Mouse (Mus musculus) cerebellum, adult 18-20 months (tissue): ENCODE measurements around the gene Lin28a.
"Not testable (repeated sequence)": the region's sequence is repeated elsewhere in the genome, so short reads cannot be mapped to it uniquely, and the experiment has no call there.

Experiments used
- DNase-seq, 2 experiments: peaks; one replicate each; pipeline ENCODE4 v3.0.0; 2021

The Lin28a gene

DNA sequence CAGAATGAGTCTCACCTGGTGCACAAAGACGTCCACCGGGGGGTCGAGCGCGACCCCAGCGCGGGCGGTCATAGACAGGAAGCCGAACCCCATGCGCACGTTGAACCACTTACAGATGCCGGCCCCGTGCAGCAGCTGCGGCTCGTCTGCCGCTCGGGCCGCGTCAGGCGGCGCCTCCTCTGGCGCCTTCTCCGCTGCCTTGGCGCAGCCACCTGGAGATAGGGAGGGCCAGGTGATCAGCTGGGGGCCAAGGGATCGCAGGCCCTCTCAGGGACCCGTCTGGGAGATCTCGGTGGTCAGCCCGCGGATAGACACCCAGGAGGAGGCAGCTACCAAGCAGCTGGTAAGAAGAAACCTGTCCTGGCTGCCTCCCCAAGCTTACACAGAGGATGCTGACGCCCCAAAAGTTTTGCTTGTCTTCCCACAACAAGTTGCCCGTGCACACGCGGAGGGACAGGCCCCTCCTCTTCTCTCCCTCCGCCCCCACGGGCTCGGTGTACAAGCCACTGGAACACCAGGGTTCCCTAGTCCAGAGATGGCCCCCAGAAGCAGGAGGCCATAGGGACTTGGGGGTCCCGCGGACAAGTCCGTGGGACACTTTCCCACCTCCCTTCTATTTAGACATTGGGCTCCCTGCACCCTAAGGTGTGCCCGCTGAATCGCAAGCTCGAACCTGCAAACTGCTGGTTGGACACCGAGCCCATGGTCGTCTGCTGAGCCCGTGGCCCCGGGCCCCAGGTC is 433 bp downstream of the Lin28a start:
- DNase-seq = no peak

DNA sequence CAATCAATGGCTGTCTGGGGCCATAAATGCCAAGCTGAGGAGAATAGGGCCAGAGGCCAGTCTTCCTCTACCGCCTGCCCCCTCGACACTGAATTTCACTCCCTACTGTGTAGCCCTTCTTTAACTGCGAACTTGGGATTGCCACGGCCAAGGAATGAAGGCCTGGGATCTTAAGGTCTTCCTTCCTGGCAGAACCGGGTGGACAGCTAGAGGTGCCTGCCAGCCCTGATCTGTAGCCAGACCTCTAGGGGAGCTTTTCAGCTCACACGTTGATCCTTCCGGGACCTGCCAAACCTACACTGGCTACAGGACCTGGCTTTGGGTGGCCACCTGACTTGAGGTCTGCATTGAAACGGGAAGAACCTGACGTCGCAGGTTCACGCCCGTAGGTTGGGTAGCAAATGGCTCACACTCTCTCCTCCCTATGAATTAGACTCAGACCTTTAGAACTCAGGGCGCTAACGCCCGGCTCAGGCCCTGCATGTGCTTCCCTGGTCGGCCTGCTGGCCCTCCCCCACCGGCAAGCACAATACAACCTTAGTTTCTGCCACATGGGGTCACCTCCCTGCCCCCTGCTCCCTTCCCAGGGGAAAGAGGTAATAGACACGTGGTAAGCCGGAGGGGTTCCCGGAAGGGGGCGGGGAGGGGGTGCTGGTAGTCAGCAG is 1.3 kb downstream of the Lin28a start:
- DNase-seq = no peak

DNA sequence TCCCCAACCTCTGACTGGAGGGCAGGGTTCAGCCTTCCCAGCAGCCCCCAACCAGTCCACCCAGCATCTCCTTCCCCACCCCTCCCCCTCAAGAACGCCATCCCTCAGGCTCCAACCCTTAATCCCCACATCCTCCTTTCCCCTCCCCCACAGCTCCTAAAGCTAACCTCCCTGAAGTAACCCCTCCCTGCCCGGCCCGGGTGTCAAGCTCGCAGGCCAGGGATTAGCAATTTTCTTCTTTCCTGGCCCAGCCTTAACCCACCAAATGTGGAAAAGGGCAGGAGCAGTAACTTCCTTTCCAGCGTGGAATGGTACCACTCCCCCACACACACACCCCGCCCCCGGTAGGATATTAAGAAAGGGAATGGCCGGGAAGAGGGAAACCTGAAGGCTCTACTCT is 1.9 kb downstream of the Lin28a start:
- no peak for DNase-seq

DNA sequence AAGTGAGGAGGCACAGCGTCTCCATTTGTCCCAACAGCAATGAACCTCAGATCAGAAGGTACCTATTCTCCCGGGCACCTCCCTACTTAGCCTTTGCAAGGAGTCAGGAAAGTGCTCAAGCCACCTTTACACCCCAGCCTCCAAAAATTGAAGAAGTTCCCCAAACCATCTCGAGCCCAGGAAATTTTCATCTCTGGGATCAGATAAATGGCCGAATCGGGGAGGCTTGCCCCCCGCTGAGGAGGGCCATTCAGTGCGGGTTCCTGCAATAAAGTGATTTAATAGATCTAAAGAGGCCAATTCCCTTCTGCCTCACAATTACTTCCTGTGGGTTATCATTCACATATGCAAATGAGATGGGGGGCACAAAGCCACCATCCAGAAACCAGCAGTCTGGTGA is 2.4 kb downstream of the Lin28a start:
- DNase-seq = no peak

DNA sequence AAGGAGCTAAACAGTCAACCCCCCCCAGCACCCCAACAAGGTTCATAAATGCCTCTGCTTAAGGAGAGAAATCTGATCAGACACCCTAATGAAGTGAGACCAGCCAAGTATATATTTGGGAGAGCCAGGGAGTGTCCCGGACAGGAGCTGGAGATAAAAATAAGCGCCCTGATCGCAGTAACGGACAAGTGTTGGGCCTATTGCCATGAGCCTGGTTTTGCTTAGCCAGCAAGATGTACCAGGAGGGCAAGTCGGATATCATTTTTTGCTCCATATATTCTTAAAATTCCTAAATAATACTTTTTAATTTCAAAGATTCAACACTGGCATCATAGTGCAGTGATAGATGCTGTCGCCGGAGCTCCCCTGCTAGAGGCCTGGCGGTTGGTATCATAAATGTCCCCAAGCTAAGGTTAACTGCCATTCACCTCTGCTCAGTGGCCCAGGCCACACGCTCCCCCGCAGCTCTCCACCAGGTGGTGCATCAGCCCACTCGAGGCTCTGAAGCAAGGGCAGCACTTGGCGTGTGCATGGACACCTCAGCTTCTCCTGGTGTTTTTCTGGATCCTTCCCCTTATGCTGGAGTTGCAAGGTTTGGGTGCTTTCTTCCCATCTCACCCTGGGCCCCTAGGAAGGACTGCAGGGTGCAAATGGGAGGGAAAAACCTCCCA is 5.6 kb downstream of the Lin28a start:
- DNase-seq = no peak

DNA sequence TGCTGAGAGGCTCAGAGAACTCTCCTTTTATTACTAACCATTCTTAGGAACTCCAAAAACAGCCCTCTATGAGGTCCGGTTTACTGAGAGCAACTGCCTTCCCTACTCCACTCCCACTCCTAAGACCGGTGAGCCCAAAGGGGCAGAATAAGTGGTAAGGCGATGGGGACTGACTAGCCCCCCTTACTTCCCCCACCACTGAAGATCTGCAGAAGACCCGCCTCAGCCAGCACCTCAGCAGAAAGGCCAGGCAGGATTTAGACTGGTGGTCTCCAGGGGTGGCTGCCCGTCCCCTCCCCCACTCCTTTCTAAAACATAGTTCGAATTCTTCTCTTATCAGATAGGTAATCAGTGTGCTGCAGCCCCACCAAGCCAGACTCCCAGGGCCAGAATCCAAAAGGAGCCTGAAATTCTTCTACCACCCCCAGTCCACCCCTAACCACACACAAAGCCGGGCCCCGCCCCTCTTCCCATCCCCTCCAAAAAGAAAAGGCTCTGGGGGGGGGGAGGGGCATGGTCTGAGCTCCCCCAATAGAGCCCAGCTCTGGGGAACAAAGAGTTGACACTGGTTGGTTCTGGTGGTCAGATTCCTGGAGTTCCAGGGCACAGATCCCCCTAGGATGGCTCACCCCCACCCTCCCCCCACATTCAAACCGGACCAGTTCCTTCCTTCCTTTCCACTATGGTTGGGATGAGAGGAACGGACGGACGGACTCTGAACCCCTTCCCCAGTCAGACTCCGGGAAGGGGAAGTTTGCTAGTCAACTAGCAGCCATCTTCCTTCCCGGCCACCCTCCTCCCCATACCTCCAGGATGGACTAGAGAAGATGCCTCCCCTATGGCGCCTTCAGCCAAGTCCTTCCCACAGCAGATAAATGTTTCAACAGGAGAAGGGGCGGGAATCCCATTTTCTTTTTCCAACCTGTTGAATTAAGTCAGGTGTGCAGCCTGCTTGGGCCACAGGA is 6.9 kb downstream of the Lin28a start:
- DNase-seq = no peak

DNA sequence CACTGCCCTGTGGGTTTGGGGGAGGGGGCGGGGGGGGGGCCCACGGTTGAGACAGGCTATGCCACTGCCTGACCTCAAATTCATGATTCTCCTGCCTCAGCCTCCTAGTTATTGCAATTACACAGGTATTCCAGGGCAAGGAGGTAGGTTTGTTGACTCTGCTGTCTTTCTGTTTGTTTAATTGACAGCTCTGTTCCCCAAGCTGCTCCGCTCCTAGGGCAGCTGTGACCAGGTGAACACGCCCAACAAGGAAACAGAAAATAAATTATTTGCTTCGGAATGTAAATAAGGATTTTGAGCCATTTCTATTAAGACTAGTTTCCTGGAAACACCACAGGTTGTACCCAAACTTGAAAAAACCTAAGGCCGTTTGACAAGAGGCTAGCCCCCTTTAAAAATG is 8.9 kb downstream of the Lin28a start:
- no peak for DNase-seq

DNA sequence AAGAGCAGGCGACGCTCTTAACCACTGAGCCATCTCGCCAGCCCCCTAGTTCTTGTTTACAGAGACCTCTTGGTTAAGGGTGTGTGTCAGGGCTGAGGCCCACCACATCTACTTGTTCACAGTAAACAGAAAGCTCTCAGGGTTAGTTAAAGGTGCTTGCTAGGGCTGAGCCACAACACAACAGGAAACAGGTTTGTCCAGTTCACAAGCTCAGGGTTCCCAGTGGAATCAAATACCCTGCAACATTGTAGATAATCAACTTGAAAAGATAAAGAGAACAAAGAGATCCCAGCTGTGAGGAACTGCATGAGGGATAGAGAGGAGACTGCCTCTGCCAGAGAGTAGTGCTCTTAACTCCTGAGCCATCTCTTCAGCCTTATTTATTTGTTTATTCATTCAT is 11.8 kb downstream of the Lin28a start:
- no peak for DNase-seq

DNA sequence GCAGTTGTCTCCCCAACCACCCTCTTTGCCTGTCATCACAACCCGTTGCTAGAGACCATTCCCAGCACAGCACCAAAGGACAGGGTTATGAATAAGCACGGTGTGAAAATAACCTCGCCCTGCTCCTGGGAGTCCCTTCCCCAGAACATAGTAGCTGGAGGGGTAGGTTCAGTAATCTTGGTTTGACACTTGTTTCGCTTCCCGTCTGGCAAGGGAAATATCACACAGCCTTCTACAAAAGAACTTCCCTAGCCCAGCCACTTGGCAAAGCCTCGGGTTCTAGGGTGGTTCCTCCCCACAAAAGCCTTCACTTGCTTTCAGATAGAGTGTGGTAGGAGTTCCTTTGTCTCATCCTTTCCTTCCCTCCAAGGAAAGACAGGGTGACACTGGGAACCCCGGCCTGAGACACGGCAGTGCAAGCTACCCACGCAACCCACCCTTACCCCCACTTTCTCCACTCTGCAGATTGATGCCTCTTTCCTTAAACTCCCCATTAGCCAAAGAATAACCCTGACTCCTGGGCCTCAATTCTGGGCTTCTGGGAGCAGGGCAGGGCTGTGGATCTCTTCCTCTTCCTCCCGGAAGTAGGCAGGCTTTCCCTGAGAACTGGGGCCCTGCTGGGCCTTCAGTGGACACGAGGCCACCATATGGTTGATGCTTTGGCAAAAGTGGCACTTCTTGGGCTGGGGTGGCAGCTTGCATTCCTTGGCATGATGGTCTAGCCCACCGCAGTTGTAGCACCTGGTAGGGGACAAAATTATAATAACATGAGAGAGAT is 12.9 kb downstream of the Lin28a start:
- DNase-seq = no peak

DNA sequence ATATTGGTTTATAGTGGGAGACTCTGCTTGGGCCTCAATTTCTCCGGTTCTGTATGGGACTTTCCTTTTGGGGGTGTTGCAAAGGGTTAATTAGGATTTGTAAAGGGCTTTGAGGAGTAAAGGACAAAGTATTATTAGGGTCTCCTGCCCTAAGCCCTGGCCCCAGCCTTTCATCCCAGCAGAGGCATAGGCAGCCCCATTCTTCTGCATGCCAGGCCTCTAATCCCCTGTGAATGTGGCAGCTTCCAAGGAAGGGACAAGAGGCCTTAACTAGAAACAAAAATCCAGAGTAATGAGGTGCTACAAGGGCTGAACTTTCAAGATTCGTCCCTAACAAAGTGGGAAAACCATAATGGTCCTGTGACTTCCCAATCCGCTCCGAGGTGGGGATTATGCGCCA is 15.7 kb downstream of the Lin28a start:
- DNase-seq = no peak

DNA sequence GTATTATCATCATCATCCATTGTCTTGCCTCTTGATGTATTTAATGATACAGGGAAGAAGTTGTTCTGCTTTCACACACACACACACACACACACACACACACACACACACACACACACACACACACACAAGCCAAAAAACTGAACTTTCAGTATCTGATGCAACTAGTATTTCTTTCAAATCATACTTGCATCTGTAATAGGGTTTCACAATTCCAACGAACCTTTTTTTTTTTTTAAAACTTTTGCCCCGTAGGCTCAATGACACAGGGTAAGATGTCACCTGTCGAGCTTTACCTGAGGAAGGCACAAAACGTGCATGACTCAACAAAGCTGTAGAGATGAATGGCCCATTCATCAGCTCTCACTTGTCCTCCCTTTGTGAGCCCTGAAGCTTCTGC is 16.4 kb downstream of the Lin28a start:
- no peak for DNase-seq

DNA sequence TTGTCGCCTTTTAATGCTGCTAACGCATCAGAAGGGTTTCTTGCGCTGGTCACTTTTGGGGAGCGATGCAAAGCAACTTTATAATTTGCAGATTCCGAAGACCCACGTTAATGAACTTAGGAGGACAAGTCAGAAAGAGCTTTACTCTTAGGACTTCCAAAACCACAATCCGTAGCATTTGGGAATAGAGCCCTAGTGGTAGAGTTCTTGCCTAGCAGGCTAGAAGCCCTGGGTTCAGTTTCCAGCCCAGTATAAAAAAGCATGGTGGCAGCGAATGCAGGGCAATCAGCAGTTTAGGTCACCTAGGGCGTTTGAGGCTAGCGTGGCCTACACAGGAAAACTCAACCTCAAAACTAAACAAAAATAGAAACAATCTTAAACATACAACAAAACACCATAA is 16.9 kb downstream of the Lin28a start:
- DNase-seq = no peak

DNA sequence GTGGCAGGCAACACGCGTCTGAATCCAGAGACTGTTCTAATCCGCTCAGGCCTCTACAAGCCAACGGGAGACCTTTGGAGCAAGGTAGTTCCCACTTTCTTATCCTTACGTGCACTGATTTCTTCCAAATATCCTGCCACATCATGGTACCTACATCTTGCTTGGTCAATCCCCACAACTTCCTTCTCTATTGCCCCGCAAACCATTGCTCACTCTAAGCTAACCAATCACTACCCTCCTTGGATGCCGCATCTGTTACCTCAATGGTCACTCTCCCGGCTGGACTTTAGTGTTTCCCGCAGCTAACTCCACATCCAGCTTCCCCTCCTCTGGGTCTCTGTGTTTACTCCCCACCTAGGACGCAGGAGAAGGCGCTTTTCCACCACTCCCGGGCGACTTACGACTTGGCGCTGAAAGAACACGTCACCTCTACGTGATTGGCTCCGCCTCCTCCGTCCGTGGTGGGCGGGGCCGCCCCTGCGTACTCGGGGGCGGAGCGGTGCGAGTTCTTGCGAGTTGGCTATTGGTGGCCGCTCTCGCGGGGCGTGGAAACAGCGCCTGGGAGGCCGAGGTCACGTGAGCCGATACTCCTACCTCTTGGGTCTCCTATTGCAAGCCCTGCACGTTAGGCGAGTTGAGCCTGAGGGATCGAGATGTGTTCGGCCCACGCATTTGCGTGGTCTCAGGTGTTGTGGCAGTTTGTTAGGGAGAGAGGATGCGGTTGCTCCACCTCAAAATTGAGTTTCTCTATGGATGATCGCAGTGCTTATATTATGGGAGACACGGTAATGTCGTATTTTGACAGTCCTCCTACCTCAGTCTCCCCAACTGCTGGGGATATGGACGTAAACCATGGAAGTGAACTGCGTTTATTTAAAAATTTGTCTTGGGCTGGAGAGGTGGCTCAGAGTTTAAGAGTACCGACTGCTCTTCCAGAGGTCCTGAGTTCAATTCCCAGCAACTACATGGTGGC is 17.9 kb downstream of the Lin28a start, which contains the start of gene Dhdds:
TSS of gene Dhdds (minus strand) at position 453 of the 973 bp plus-strand sequence.
- DNase-seq = peak; percentile 97

DNA sequence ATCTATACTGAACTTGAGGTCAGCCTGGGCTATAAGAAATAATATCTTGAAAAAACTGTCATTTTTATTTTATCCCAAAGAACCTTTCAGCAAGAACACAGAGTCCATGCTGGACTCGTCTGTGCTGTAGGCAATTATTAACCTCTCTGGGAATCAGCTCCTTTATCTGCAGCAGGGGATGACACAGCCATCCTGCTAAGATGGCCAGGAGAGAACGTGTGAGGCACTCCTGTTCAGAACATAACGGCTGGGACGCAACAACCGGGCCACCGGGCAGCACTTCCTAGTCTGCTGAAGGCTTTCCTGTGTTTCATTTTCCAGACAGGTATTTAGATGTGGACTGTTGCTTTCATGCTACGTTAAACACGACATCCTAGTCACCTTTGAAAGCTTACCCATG is 23.9 kb downstream of the Lin28a start:
- DNase-seq = no peak

DNA sequence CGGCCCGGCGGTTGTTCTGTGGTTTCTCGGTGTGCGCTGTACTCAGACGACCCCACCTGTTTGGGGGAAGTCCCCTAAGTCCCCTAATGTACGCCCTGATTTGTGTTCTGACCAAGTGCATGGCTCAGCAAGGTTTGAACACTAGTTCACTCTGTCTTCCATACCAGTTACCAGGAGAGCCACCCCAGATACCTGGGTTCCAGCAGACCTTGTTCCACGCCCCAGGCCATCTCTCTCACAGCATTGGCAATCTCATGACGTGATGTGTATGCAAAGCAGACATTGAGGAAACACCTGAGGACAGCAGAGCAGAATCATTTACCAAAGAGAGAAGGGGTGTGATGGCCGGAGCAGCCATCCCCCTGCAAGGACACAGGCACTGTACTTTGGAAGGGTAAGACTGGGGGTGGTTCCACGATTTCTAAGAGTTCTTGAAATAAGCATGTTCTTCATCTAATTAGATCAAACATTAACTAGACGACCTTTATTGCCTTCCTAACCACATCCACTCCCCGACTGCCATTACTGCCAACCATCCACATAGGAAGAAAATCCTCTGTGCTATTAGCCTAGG is 27.5 kb downstream of the Lin28a start:
- DNase-seq = no peak

DNA sequence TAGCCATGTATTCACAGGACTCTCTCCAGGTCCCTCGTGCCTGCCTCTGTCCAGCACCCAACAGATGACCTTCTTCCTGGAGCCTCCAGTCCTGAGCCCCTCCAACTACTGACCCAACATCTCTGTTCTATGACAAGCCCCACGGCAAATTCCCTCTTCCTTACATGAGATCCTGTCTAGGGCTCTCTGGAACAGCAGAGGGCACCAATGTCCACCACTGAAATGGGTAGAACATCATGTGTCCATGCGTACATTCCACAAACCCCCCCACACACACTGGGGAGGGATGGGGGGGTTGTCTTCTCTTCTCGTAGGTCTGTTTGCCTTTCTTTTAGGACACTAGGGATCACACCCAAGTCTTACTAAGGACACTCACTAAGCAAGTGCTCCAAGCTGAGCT is 28.6 kb downstream of the Lin28a start:
- DNase-seq = no peak

DNA sequence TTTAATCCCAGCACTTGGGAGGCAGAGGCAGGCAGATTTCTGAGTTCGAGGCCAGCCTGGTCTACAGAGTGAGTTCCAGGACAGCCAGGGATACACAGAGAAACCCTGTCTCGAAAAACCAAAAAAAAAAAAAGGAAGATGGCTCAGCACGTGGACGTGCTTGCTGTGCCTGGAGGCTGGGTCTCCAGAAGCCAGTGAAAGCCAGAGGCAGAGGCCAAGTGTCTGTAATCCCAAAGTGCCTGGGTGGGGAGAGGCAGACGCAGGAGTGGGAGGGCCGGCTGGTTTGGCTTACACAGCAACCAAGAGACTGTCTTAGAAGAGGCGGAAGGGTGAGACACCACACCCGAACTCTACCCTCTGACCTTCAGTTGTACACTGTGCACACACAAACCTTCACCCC is 30.4 kb downstream of the Lin28a start:
- DNase-seq = not testable (repeated sequence)

DNA sequence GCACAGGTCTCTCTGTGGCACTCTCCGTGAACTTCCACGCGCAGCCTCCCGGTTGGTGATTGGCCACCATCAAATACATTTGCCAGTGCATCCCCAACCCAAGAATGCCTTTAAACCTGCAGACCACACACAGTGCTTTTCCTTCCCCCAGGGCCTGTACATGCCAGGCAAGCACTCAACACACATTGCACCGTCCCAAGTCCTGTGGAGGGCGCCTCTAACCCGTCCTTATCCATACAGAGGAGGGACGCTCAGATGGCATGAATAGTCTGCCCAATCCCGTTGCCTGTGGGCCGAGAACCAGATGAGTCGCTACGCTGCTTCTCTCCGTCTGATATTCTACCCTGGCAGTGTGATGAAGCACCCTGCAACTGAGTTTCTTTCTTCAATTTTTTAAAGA is 35.7 kb downstream of the Lin28a start:
- no peak for DNase-seq

DNA sequence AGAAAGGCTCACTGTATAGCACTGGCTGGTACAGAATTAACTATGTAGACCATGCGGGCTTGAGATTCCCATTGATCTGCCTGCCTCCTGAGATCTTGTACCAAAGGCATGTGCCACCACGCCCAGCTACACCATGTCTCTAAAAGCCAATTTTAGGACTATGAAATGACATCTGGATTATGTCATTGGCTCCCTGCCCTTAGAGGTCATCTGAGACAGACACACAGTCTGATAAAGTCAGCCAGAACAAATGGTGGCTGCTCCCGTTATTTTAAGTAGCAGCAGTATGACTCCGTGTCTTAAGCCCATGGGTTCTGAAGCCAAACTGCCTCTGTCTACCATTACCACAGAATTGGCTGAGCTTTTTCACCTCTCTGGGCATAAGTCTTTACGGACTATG is 38.1 kb downstream of the Lin28a start:
- DNase-seq = no peak

DNA sequence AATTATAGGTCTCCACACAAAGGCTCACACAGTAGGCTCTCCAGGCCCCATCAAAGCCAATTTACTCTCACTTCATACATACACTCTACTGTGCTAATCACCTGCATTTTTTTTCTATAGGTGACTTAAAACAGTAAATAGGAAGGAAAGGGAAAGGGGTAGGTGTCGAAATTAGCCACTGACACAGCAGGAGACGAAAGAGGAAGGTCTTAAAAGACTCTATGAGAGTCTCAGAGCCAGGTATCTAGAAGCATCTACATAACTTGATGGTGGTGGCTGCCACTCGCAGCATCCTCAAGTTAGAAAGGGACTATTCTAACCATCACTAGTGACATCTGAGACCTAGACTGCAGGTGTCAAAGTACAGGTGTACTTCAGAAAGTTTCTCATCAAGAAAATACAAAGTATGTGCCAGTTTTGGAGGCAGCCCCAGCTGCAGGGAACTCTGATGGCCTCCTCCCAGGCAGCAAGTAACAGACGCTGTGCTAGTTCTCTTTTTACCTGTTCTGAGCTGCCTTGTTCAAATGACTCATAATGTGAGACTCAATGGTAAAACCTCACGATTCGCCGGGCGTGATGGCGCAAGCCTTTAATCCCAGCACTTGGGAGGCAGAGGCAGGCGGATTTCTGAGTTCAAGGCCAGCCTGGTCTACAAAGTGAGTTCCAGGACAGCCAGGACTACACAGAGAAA is 40.5 kb downstream of the Lin28a start:
- no peak for DNase-seq
